Mouse (Mus musculus) ES-Bruce4 (cell line): ENCODE measurements around the gene Sfxn5.

Source experiments
- CTCF ChIP-seq: IDR thresholded peaks from one replicate; pipeline ENCODE4 v1.8.1; 2011; ENCODE audit warnings: low read depth, low read length
- POLR2A ChIP-seq: IDR thresholded peaks from one replicate; pipeline ENCODE4 v1.8.1; 2011; ENCODE audit warnings: low read length; ENCODE audit not compliant: insufficient read depth

- TF ChIP-seq CTCF, result no peak
- TF ChIP-seq POLR2A, result no peak
Observed at GRCm38 (mm10) chr6:85368166-85368565, 34.9 kb upstream of the Sfxn5 start.
